Mouse (Mus musculus) kidney, adult 2 months (tissue): ENCODE data around the gene AL732309.1. TPM values are rescaled to one million over a fixed set of nuclear protein-coding genes. Genes with fewer than 3 reads are reported as not detected.

Experiments
- DNase-seq: peaks from one replicate; pipeline ENCODE4 v3.0.0; 2021
- H3K27ac ChIP-seq: fragments of 200-500 bp; 2 replicates; pipeline ENCODE4 v1.5.1; 2012; ENCODE audit warnings: low read depth, low read length, control low read depth, inconsistent platforms; ENCODE audit not compliant: insufficient read depth
- H3K27me3 ChIP-seq: fragments of 200-500 bp; replicated peaks from 2 replicates; pipeline ENCODE4 v1.6.1; 2012; ENCODE audit warnings: mild to moderate bottlenecking, moderate library complexity, low read length, inconsistent platforms; ENCODE audit not compliant: control insufficient read depth, insufficient read depth
- H3K36me3 ChIP-seq: fragments of 200-500 bp; 2 replicates; pipeline ENCODE4 v1.6.1; 2012; ENCODE audit warnings: mild to moderate bottlenecking, moderate library complexity, low read length, inconsistent platforms; ENCODE audit not compliant: control insufficient read depth, insufficient read depth
- H3K4me1 ChIP-seq: fragments of 200-500 bp; 2 replicates; pipeline ENCODE4 v1.6.1; 2011; ENCODE audit warnings: low read length; ENCODE audit not compliant: control insufficient read depth, insufficient read depth
- H3K4me3 ChIP-seq: fragments of 200-500 bp; 2 replicates; pipeline ENCODE4 v1.5.1; 2011; ENCODE audit warnings: mild to moderate bottlenecking, low read depth, low read length, control low read depth; ENCODE audit not compliant: insufficient read depth
- CTCF ChIP-seq: fragments of 200-500 bp; conservative IDR thresholded peaks from 2 replicates; pipeline ENCODE4 v1.5.1; 2011; ENCODE audit warnings: low read depth, mild to moderate bottlenecking, control low read depth, low read length, moderate library complexity, mixed read lengths; ENCODE audit not compliant: insufficient read depth, insufficient read length
- POLR2A ChIP-seq: fragments of 200-500 bp; IDR thresholded peaks from one replicate; pipeline ENCODE4 v1.6.1; 2011; ENCODE audit warnings: low read depth, low read length, control low read depth
- WGBS: fragments of 180-500 bp; shearing (Covaris S2); methylation state at CpG from one replicate; pipeline ENCODE4 v1.1.7; 2018; 5-methylcytosine and 5-hydroxymethylcytosine counted together
- polyA plus RNA-seq: library from polyadenylated mRNA; depleted of rRNA; stranded (reverse); fragments of >200 nt; gene quantifications from 2 replicates; pipeline ENCODE4 v1.2.3, GENCODE M21; 2012

AL732309.1 gene
- polyA plus RNA-seq, 1 experiment: 13.0 TPM

GRCm38 (mm10) chr2:25243342-25243741 lies 3.3 kb downstream of the AL732309.1 start:
- no peak overlapping the region for H3K4me3 ChIP-seq
- no peaks in the 10 kb centered on the region for H3K36me3 ChIP-seq
- H3K4me1 ChIP-seq: peaks cover 10% of the 10 kb centered on the region; the same call in 1 of the 2 replicates
- no peaks in the 10 kb centered on the region for H3K27me3 ChIP-seq
- no peak overlapping the region for H3K27ac ChIP-seq
- 82% methylated on average over 8 of the region's 8 CpGs for WGBS
- DNase-seq: no peak
- no peak for TF ChIP-seq POLR2A
- TF ChIP-seq CTCF: no peak

- H3K36me3 ChIP-seq: no peaks in the 10 kb centered on the region
- no peak for DNase-seq
- under 1% methylated on average over 41 of the region's 59 CpGs for WGBS
- H3K27ac ChIP-seq: peak within 1 kb of the TSS; percentile 32; the same call in 1 of the 2 replicates
- H3K4me3 ChIP-seq: peak within 1 kb of the TSS; percentile 59
- no peaks in the 10 kb centered on the region for H3K27me3 ChIP-seq
- TF ChIP-seq CTCF (no peak), POLR2A (no peak)
- peaks cover 14% of the 10 kb centered on the region; the same call in 1 of the 2 replicates for H3K4me1 ChIP-seq
These were observed 4.6 kb downstream of the AL732309.1 start, which contains the start of the genes Rnf208 and Cysrt1 for GRCm38 (mm10) chr2:25242101-25242506. Rnf208 (plus strand) TSS chr2:25242255. Cysrt1 (minus strand) TSS chr2:25242452.

GRCm38 (mm10) chr2:25241438-25241775 lies 5.3 kb downstream of the AL732309.1 start:
- Histone ChIP-seq H3K4me1 (peaks cover 14% of the 10 kb centered on the region; the same call in 1 of the 2 replicates), H3K27ac (no peak overlapping the region; the same call in 1 of the 2 replicates), H3K27me3 (no peaks in the 10 kb centered on the region), H3K36me3 (no peaks in the 10 kb centered on the region), H3K4me3 (no peak overlapping the region; the same call in 1 of the 2 replicates)
- no peak for TF ChIP-seq CTCF
- DNase-seq: no peak
- 10% methylated on average over 6 of the region's 6 CpGs for WGBS

- peaks cover 17% of the 10 kb centered on the region for H3K4me1 ChIP-seq
- WGBS: 2% methylated on average over 29 of the region's 29 CpGs
- H3K4me3 ChIP-seq: peak overlapping the region; percentile 43
- H3K27ac ChIP-seq: peak overlapping the region; percentile 61; the same call in 1 of the 2 replicates
- H3K36me3 ChIP-seq: no peaks in the 10 kb centered on the region
- DNase-seq: peak; percentile 92
- H3K27me3 ChIP-seq: no peaks in the 10 kb centered on the region
- TF ChIP-seq POLR2A (no peak), CTCF (no peak)
These were observed 5.8 kb downstream of the AL732309.1 start for GRCm38 (mm10) chr2:25240723-25241437.

GRCm38 (mm10) chr2:25240310-25240709 lies 6.4 kb downstream of the AL732309.1 start:
- peak overlapping the region; percentile 61; the same call in 1 of the 2 replicates for H3K27ac ChIP-seq

GRCm38 (mm10) chr2:25239766-25240165 lies 6.9 kb downstream of the AL732309.1 start:
- Histone ChIP-seq H3K27ac (no peak overlapping the region), H3K36me3 (no peaks in the 10 kb centered on the region), H3K4me1 (peaks cover 22% of the 10 kb centered on the region), H3K27me3 (no peaks in the 10 kb centered on the region), H3K4me3 (no peak overlapping the region)
- TF ChIP-seq POLR2A: no peak
- no peak for TF ChIP-seq CTCF
- WGBS: 81% methylated on average over 3 of the region's 3 CpGs
- DNase-seq: no peak

More at GRCm38 (mm10) chr2:25240310-25240709, 6.4 kb downstream of the AL732309.1 start:
- peaks cover 22% of the 10 kb centered on the region for H3K4me1 ChIP-seq
- DNase-seq: no peak
- no peaks in the 10 kb centered on the region for H3K36me3 ChIP-seq
- TF ChIP-seq CTCF (no peak), POLR2A (no peak)
- H3K4me3 ChIP-seq: peak overlapping the region; percentile 43; the same call in 1 of the 2 replicates
- WGBS: 60% methylated on average over 8 of the region's 8 CpGs
- H3K27me3 ChIP-seq: no peaks in the 10 kb centered on the region

- peaks cover 22% of the 10 kb centered on the region for H3K4me1 ChIP-seq
- no peaks in the 10 kb centered on the region for H3K36me3 ChIP-seq
- TF ChIP-seq POLR2A (no peak), CTCF (no peak)
- no peak overlapping the region for H3K4me3 ChIP-seq
- no peaks in the 10 kb centered on the region for H3K27me3 ChIP-seq
- H3K27ac ChIP-seq: peak overlapping the region; percentile 50; the same call in 1 of the 2 replicates
- no peak for DNase-seq
These were observed 8.6 kb downstream of the AL732309.1 start for GRCm38 (mm10) chr2:25238106-25238505.
